ENCODE assay signal across 21 mouse cellular contexts in genomic region chr5:22160935-22161334, GRCm38 (mm10).
DNase-seq lines count a peak whose midpoint lies in the region; ATAC-seq and TF ChIP-seq lines count a peak whose summit lies in the region.
"Had no signal": no experiment of that assay in that cellular context is flagged by ENCODE, and none has a peak within 500 bp of the region (broad histone marks: within the 10 kb centered on the region; RNA-seq: fewer than 3 reads in every experiment).

No protein-coding gene starts in this region.

- no peak overlapping the region for H3K4me2 ChIP-seq in heart, embryonic 12.5 days
- H3K4me2 ChIP-seq in kidney, embryonic 16.5 days (replicated peaks; ENCODE audit: low read depth, low read length): no peak overlapping the region
- H3K4me2 ChIP-seq in liver, postnatal 0 days (ENCODE audit: low read depth, low read length): no peak overlapping the region
- H3K4me2 ChIP-seq: embryonic facial prominence, embryonic 13.5 days; liver, embryonic 11.5 days; neural tube, embryonic 12.5 days had no signal

- no peak for TF ChIP-seq EP300 in liver, postnatal 0 days (IDR thresholded peaks at IDR 0.05; ENCODE audit: low read depth)

- intact Hi-C loops in heart, postnatal 36 days (cut with DNase I): no loop called here

- no peak for DNase-seq in heart, postnatal 36 days
- no peak for DNase-seq in kidney, postnatal 36 days
- DNase-seq in embryo, embryonic 11 days: peak; percentile 39
- no peak for DNase-seq in liver, postnatal 0 days
- DNase-seq: cerebellum, postnatal 25 days; gastrocnemius, adult 2 months; kidney, adult 18-20 months; left cerebral cortex, postnatal 4 days; lung, postnatal 36 days had no signal

- WGBS in heart, embryonic 12.5 days: 19% methylated on average over 2 of the region's 2 CpGs
- 12% methylated on average over 2 of the region's 2 CpGs for WGBS in kidney, embryonic 16.5 days
- 35% methylated on average over 2 of the region's 2 CpGs for WGBS in liver, postnatal 0 days (ENCODE audit: insufficient replicate concordance)

- H3K9me3 ChIP-seq in heart, embryonic 12.5 days (replicated peaks): no peaks in the 10 kb centered on the region
- H3K9me3 ChIP-seq in kidney, embryonic 16.5 days (ENCODE audit: low read length): no peaks in the 10 kb centered on the region
- no peaks in the 10 kb centered on the region for H3K9me3 ChIP-seq in liver, postnatal 0 days (ENCODE audit: low read length)
- H3K9me3 ChIP-seq: embryonic facial prominence, embryonic 13.5 days; midbrain, embryonic 10.5 days; neural tube, embryonic 12.5 days had no signal

- peaks cover 26% of the 10 kb centered on the region for H3K4me1 ChIP-seq in heart, embryonic 12.5 days (replicated peaks)
- peaks cover 6% of the 10 kb centered on the region; the same call in 1 of the 2 replicates for H3K4me1 ChIP-seq in kidney, embryonic 16.5 days (ENCODE audit: insufficient read depth, low read length)
- H3K4me1 ChIP-seq in liver, postnatal 0 days (ENCODE audit: insufficient read depth): no peaks in the 10 kb centered on the region

- no peaks in the 10 kb centered on the region for H3K36me3 ChIP-seq in heart, embryonic 12.5 days
- no peaks in the 10 kb centered on the region for H3K36me3 ChIP-seq in kidney, embryonic 16.5 days (ENCODE audit: insufficient read depth, low read length)
- no peaks in the 10 kb centered on the region for H3K36me3 ChIP-seq in liver, postnatal 0 days (replicated peaks; ENCODE audit: insufficient read depth, low read length)
- H3K36me3 ChIP-seq: embryonic facial prominence, embryonic 13.5 days; midbrain, embryonic 10.5 days; neural tube, embryonic 12.5 days had no signal

- H3K9ac ChIP-seq in heart, embryonic 12.5 days: no peak overlapping the region
- H3K9ac ChIP-seq in kidney, embryonic 16.5 days (replicated peaks; ENCODE audit: low read length): no peak overlapping the region
- H3K9ac ChIP-seq in liver, postnatal 0 days (replicated peaks): no peak overlapping the region
- H3K9ac ChIP-seq: embryonic facial prominence, embryonic 13.5 days; neural tube, embryonic 12.5 days had no signal

- no peak overlapping the region for H3K4me3 ChIP-seq in heart, embryonic 12.5 days
- no peak overlapping the region for H3K4me3 ChIP-seq in kidney, embryonic 16.5 days (ENCODE audit: low read length)
- no peak overlapping the region for H3K4me3 ChIP-seq in liver, postnatal 0 days (ENCODE audit: low read depth, low read length)
- H3K4me3 ChIP-seq: embryonic facial prominence, embryonic 13.5 days; gastrocnemius, adult 2 months; layer of hippocampus, adult 2 months; midbrain, embryonic 10.5 days; neural tube, embryonic 12.5 days had no signal

- peak overlapping the region; percentile 20; the same call in 1 of the 2 replicates for H3K27ac ChIP-seq in heart, embryonic 12.5 days (ENCODE audit: poor library complexity, severe bottlenecking)
- peak overlapping the region; percentile 4; the same call in 1 of the 2 replicates for H3K27ac ChIP-seq in kidney, embryonic 16.5 days (ENCODE audit: low read length)
- H3K27ac ChIP-seq in liver, postnatal 0 days (ENCODE audit: low read depth): no peak overlapping the region
- H3K27ac ChIP-seq: embryonic facial prominence, embryonic 13.5 days; gastrocnemius, adult 2 months; layer of hippocampus, adult 2 months; midbrain, embryonic 10.5 days; neural tube, embryonic 12.5 days; stomach, postnatal 0 days had no signal

- no peaks in the 10 kb centered on the region for H3K27me3 ChIP-seq in heart, embryonic 12.5 days (replicated peaks)
- no peaks in the 10 kb centered on the region for H3K27me3 ChIP-seq in kidney, embryonic 16.5 days (ENCODE audit: insufficient read depth, low read length)
- no peaks in the 10 kb centered on the region for H3K27me3 ChIP-seq in liver, postnatal 0 days (ENCODE audit: insufficient read depth, low read length)
- H3K27me3 ChIP-seq: embryonic facial prominence, embryonic 13.5 days; neural tube, embryonic 12.5 days had no signal

- ATAC-seq in heart, embryonic 12.5 days (ENCODE audit: insufficient number of reproducible peaks, low FRiP score): no peak
- ATAC-seq in kidney, embryonic 16.5 days (ENCODE audit: low FRiP score, low TSS enrichment): peak; percentile 66; the same call in 1 of the 2 replicates
- peak; percentile 45 to 56; a peak in 2 of 4 replicates for ATAC-seq in hematopoietic stem cell, adult 5-6 weeks (replicated peaks in 1 of 2; ENCODE audit: insufficient read depth in 1 of 2, low FRiP score in 2 of 2, low TSS enrichment in 1 of 2, low read depth in 1 of 2, poor library complexity in 2 of 2, severe bottlenecking in 2 of 2)
- no peak for ATAC-seq in liver, postnatal 0 days
- ATAC-seq: activated CD4-positive, CD25-positive, alpha-beta regulatory T cell, adult 4 months; forebrain, embryonic 16.5 days; Patski had no signal

- no peak for TF ChIP-seq CTCF in liver, postnatal 0 days (IDR thresholded peaks at IDR 0.05; ENCODE audit: low read depth)

Comparison
In these comparisons a context has a peak if more than half of its experiments do, and no peak if none do; other contexts are left out.
1. ATAC-seq: peak in kidney, embryonic 16.5 days (single experiment) and hematopoietic stem cell, adult 5-6 weeks (2 of 2); none in heart, embryonic 12.5 days (single experiment) and liver, postnatal 0 days (single experiment).